Mouse (Mus musculus): ENCODE data around the gene Phykpl. TPM values are rescaled to one million over a fixed set of nuclear protein-coding genes. Genes with fewer than 3 reads are reported as not detected.
"Not testable (repeated sequence)": the region's sequence is repeated elsewhere in the genome, so short reads cannot be mapped to it uniquely, and the experiment has no call there.

Phykpl gene
- total RNA-seq, 2 experiments from 2014 or later = 5.6 to 8.1 TPM

DNA sequence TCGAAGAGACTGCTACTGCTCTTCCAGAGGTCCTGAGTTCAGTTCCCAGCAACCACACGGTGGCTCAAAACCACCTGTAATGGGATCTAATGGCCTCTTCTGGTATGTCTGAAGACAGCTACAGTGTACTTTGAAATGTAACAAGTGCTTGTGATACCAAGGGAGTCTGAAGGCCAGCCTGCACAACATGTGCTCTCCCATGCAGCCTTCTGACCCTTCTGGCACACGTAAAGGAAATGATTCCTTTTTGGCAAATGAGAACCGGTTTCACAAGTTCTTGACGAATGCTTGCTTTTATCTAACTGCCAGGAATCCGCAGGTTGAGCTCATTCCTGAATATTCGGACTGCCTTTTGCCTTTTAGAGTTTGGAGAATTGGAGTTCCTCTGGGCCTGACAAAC lies 30.6 kb downstream of the Phykpl start:
- no peak for DNase-seq (ENCODE audit: extremely low spot score in 1 of 2, low spot score in 1 of 2)

DNA sequence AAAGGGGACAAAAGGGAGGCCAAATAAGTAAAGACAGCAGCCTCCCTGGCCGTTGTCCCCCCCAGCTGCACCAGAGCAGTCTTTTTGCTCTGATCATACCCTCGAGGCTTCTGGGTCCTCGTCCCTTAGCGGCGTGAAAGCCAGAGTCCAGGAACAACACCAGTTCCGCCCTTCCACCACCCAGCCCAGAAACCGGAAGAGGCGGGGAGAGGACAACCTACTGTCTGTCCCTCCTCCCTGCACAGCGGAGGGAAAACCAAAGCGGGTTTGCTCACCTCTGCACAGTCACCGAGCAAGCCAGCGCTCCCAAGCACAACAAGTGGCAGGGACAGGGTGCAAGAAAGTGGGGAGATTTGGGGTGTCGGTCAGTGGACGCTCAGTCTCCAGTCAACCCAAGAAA lies 31.0 kb downstream of the Phykpl start:
- DNase-seq (ENCODE audit: extremely low spot score in 1 of 2, low spot score in 1 of 2) = peak in 1 of 2 experiments; percentile 30

DNA sequence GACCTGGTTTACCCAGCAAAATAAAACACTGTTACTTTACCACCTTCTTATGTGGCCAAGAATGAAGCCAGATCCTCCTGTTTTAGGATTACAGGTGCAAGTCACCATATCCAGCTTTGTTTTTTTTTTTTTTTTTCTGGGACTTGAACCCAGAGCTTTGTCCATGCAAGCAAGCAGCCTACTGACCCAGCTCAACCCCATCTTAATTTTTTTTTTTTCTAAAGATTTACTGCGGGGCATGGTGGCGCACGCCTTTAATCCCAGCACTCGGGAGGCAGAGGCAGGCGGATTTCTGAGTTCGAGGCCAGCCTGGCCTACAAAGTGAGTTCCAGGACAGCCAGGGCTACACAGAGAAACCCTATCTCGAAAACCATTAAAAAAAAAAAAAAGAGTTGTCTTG lies 31.6 kb downstream of the Phykpl start:
- not testable (repeated sequence) for DNase-seq (ENCODE audit: extremely low spot score in 1 of 2, low spot score in 1 of 2)

DNA sequence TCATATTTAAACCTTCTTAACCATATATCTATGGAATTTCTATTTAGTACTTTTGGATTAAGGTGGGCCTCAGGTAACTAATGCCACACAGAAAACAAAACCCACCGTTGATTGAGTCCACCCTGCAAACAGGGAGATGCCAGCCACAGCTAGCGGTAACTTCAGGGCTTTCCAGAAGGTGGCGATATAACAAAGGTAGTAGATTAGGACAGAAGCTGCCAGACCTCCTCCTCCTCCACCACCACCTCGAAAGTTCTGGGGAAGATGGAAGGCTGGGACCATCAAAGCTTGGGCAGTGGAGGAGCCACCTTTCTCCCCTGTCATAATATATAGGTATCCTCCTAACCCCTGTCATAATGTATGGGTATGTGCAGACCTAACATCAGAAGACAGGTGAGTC lies 33.1 kb downstream of the Phykpl start:
- DNase-seq (ENCODE audit: extremely low spot score in 1 of 2, low spot score in 1 of 2) = peak in 1 of 2 experiments; percentile 70

DNA sequence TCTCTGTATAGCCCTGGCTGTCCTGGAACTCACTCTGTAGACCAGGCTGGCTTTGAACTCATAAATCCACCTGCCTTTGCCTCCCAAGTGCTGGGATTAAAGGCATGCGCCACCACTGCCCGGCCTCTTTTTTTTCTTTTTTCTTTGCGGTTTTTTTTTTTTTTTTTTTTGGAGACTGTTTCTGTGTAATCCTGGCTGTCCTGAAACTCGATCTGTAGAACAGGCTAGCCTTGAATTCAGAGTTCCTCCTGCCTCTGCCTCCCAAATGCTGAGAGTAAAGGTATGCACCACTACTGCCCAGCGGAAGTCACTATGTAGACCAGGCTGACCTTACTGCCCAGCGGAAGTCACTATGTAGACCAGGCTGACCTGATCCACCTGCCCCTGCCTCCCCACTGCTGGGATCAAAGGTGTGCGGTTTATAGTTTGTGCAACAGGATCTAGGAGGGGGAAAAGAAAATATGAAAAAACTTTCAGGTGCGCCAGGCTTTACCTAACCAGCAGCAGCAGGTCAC lies 34.4 kb downstream of the Phykpl start:
- DNase-seq (ENCODE audit: extremely low spot score in 1 of 2, low spot score in 1 of 2) = no peak

DNA sequence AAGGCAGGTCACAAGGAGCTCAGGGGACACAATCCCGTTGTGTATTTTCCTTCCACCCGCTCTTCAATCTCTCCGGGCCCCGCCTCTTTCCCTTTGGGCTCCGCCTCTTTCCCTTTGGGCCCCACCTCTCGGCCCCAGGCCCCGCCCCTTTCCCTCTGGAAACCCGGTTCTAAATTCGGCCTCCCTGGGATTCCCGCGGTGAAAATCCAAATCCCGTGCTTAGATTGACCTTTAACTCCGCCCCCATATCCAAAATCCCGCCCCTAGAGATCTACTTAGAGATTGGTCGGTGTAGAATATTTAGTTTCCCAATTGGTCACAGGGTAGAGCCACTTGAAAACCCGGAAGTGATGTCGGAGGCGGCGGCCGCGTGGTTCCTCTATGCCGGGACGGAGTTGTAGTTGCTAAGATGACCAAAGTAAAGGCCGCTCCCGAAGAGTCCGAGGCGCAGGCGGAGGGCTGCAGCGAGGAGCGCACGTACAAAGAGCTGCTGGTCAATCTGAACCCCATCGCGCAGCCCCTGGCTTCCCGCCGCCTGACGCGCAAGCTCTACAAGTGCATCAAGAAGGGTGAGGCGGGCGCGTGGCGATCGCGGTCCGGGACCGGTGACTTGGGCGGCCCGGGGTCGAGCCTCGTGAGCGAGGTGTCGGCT lies 35.0 kb downstream of the Phykpl start, which contains the start of gene Nhp2:
Nhp2 (plus strand) TSS at position 327 of the 652 bp plus-strand sequence.
- peak; percentile 67 to 75 for DNase-seq (ENCODE audit: extremely low spot score in 1 of 2, low spot score in 1 of 2)

DNA sequence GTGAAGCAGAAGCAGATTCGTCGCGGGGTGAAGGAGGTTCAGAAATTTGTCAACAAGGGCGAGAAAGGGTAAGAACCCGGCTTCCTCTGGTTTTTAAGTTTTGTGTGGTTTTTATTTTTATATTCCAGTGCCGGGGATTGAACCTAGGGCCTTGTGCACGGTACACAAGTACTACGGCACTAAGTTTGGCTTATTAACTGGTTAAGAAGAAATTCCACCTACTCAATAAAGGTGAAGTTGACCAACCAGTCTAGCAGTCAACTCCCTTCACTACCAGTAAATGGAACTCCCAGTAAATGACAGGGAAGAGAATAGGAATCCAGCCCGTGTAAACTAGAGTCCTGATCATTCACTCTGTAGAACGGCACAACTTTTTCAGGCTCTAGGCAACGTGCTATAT lies 35.5 kb downstream of the Phykpl start:
- no peak for DNase-seq (ENCODE audit: extremely low spot score in 1 of 2, low spot score in 1 of 2)

DNA sequence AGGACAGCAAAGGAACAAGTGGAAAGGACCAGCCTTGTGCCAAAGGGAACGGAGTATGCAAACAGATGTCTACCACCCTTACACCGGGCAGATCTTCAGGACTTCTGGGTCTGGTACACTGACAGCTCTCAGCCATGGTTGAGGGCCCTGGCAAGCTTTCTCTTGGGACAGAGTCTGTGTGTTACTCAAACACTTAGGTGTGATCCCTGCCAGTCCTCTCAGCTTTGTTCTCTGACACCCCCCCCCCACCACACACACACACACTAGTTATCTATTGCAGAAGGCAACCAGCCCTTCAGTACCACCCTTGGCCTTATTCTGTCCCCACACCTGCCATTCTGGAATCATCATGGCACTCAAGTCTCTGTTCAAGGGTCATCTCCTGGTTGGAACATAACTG lies 37.2 kb downstream of the Phykpl start:
- DNase-seq (ENCODE audit: extremely low spot score in 1 of 2, low spot score in 1 of 2) = no peak

DNA sequence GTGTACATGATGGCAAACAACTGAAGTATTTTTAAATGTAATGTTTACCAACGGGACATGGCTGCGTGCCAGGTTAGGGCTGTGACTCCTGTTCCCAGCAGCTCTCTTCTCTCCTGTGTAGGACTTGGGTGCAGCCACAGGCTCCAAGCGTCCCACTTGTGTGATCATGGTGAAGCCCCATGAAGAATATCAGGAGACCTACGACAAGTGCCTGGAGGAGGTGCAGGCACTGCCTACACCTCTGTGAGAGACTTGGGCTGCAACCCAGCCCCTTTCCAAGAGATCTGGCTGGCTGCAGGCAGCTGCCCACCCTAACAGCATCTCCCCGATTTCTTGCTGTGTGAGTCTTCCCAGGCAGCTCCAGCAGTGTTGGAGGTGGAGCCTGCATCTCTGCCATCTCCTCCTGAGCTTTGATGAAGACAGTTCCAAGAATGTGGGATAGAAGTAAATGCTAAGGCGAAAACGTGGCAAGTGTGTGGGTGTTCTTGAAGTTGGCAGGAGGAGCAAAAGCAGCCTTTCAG lies 38.5 kb downstream of the Phykpl start:
- DNase-seq (ENCODE audit: extremely low spot score in 1 of 2, low spot score in 1 of 2) = peak in 1 of 2 experiments; percentile 41

DNA sequence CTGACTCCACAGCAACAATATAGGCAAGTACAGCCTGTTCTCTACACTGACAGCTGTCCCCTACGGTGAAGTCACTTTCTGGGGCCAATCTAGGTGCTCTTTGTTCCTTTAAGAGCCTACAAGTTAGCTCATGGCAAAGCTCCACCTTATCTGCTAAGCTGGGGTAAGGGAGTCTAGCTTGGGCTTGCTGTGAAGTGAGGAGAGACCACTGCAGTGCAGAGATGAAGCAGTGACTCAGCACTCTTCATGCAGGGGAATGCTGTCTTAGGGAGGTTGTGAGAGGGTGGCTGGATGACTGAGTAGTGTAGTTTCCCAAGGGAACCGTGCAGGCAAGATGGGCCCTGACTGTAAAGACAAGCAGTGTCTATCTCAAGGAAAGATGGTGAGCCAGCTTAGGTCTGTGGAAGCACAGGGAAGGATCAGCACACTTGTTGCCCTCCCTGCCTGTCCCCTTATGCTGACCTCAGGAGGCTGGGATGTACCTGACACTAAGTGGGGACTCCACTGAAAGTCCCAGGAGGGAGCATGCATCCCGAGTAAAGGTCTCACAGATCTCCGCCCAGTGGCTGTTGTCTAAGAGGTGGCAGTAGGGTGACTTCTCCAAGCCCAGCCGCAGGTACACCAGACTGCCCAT lies 40.7 kb downstream of the Phykpl start:
- no peak for DNase-seq (ENCODE audit: extremely low spot score in 1 of 2, low spot score in 1 of 2)

DNA sequence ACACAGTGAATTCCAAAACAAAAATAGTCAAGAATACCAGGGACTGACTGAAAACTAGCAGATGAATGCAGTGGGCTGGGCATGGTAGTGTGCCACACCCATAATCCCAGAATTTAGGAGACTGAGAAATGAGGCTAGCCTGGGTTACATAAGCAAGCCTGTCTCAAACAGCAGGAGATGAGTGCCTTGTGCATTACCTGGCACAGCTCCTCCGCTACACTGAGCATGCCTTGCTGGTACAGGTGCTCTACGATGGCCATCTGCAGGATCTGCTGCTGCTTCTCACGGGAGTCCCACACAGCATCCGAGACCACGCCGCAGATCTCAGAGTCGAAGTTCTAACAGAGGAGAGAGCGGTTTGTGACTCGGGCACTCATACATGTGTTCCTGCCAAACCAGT lies 42.9 kb downstream of the Phykpl start:
- no peak for DNase-seq (ENCODE audit: extremely low spot score in 1 of 2, low spot score in 1 of 2)

DNA sequence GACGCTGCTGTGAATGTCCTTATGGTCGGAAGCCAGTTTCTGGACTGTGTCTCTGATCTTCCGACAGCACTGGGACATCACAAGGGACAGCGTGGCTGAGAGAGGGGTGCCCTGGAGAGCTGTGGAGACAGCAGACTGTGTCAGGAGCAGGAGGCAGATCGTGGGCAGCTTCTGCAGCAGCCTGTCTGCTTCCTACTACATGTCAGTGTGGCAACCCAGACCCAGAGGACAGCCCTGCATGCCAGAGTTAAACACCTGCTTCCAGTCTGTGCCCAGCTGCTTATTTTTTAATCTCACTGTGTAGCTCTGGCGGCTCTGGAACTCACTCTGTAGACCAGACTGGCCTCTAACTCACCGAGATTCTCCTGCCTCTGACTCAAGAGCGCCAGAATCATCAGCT lies 43.4 kb downstream of the Phykpl start:
- DNase-seq (ENCODE audit: extremely low spot score in 1 of 2, low spot score in 1 of 2) = no peak

DNA sequence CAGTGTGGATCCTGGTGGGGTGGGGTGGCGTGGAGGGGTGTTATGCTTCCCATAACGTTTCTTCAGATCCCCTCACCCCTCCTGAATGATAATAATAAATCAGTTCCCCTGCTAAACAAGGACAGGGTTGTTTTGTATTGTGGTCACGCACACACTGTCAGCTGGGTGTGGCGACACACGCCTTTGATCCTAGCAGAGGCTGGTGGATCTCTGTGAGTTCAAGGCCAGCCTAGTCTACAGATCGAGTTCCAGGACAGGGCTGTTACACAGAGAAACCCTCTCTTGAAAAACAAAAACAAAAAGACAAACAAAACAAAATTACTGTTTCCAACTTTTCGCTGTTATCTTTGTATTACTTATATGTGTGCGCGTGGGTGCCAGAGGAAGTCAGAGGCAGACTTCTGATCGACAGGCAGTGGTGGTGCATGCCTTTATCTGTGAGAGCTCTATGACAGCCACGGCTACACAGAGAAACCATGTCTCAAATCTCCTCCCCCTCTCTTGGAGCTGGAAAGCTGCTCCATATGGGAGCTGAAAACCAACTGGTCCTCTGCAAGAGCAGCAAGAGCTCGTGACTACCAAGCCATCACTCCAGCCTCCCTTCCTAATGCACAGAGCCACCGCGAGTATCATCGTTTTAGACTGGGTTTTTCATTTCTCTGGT lies 45.2 kb downstream of the Phykpl start:
- DNase-seq (ENCODE audit: extremely low spot score in 1 of 2, low spot score in 1 of 2) = no peak

DNA sequence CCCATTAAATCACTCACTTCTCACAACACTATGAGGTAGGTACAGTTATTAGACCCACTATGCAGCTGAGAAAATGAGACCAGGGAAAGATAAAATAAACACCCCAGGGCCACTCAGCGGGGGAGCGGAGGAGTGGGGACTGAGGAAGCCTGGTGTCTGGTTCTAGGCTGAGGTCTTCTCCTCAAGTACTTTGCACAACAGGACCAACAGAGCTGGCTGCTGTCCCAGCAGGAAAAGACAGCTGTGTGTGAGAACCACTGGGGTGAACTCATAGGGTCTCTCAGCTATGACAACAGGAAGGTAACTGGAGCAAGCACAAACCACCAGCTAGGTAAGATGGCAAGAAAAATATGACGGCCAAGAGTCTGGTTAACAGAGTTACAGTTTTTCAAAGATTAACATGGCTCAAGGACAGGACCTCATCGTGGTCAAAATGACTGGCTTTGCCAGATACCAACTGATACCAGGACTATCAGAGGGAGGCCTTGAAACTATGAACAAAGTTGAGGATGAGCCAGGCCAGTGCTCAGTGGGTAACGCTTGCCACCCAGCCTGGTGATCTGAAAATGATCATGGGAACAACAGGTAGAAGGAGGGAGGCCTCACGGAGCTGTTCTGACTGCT lies 47.7 kb downstream of the Phykpl start:
- no peak for DNase-seq (ENCODE audit: extremely low spot score in 1 of 2, low spot score in 1 of 2)

DNA sequence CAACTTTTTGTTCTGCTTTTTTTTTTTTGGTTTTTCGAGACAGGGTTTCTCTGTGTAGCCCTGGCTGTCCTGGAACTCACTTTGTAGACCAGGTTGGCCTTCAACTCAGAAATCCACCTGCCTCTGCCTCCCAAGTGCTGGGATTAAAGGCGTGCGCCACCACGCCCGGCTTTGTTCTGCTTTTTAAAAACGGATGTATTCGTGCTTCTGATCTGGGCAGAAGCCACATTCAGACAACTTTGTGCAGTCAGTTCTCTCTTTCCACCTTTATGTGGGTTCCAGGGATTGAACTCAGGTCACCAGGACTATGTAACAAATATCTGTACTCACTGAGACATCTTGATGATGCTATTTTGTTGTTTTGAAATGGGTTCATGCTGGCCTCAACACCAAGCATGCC lies 48.6 kb downstream of the Phykpl start:
- DNase-seq (ENCODE audit: extremely low spot score in 1 of 2, low spot score in 1 of 2) = not testable (repeated sequence)

DNA sequence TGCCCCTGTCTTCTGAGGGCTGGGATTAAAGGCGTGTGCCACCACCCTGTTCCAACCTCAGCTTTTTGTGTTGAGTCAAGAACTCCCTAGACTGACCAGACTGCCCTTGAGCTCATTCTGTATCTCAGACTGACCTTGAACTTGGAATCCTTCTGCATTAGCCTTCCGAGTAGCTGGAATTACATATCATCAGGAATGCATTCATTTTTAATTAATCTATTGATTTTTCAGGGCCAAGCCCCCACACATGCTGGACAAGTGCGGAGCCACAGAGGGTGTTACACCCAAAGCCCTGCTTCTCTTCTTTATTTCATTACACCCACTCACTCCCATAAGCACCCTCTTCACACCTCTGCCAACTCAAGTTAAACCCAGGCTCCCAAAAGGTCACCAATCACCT lies 49.2 kb downstream of the Phykpl start:
- no peak for DNase-seq (ENCODE audit: extremely low spot score in 1 of 2, low spot score in 1 of 2)

DNA sequence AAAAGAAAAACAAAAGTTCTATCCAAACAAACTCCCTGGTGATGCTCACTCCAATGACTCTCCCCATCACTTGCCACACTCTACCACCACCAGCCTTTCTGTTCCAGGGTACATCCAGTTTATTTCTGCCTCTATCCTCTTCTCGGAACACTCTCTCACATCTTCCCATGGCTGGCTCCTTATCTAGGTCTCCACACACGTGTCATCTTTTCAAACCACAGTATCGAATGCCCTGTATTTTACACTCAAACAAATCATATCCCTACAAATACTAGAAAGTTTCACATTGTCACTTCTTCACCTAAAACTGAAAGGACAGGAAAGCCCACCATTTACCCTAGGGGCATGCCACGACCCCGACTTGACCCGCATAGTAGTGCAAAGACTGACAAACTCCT lies 50.6 kb downstream of the Phykpl start:
- DNase-seq (ENCODE audit: extremely low spot score in 1 of 2, low spot score in 1 of 2) = no peak

DNA sequence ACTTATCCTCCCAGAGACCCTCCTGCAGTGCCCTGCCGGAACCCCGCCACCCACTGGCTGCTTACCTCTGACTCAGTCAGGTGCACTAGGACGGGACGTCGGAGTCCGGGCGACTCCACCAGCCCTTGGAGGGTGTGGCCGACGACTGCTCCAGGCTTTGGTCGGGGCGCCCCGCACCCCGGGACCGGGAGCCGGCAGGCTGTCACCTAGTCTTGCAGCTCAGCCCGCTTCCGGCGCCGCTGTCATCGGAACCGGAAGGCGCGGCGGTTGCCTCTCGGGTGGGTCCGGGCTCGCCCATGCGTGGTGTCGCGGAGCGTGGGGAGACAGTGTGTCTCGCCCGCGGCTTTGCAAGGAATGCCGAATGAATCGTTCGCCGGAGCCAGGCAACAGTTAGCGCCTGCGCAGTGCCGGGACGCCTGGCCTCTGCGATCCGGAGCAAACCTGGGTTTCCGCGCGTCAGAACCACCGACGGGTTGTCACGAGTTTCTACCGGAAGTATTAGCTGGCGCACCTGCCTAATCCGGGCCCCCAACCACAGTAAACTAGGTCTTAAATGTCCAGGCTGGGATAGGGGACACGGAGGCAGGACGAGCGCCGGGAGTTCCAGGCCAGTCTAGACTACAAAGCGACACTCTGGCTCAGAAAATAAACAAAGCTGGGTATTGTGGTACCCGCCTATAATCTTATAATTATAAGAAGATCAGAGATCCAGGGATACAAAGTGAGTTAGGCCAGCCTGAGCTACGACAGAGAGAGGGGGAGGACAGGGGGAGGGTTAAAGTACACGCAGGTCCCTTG lies 51.2 kb downstream of the Phykpl start, which contains the start of gene Rmnd5b:
Rmnd5b (minus strand) TSS at position 372 of the 798 bp plus-strand sequence.
- peak; percentile 85 to 91 for DNase-seq (ENCODE audit: extremely low spot score in 1 of 2, low spot score in 1 of 2)

DNA sequence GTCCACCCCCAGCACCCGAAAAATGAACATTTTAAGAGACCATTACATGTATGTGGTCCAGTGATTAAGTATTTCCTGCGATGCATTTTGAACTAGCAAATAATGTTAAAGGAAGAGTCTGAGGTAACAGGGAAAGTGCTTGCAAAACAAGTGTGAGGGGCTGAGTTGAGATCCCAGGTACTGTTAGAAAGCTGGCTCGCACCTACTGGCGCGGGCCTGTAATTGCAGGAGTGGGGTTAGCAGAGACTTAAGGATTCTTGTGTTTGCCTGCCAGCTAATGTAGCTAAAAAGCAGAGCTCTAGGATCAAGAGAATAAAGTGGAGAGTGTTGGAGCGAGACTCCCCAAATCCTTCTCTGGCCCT lies 51.7 kb downstream of the Phykpl start:
- DNase-seq (ENCODE audit: extremely low spot score in 1 of 2, low spot score in 1 of 2) = no peak

DNA sequence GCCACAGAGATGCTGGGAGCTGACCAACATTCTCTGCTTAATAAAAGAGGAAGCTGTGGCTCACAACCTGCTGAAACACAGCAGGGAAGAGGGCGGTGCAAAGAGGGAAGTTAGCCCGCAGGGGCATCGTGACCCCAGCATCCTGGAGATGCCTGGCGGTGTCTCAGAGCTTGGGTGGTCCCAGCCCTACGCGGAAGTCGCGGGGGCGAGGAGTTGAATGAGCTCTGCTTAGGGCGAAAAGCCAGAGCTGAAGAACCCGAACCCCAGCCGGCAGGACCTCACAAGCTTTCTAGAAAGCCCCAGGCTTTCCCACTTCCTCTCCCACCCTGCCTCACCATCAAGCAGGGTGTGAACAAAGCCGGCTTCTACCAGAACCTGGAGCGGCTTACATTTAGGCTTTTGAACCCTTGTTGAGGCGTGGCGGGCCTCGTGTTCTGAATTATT lies 53.4 kb downstream of the Phykpl start:
- no peak for DNase-seq (ENCODE audit: extremely low spot score in 1 of 2, low spot score in 1 of 2)
